ENCODE assay signal across 14 mouse cellular contexts in genomic region chr1:148708084-148708483, GRCm38 (mm10).
"Had no signal": no experiment of that assay in that cellular context is flagged by ENCODE, and none has a peak within 500 bp of the region (broad histone marks: within the 10 kb centered on the region; RNA-seq: fewer than 3 reads in every experiment).

No protein-coding gene starts in this region.

- H3K27ac ChIP-seq: kidney, embryonic 15.5 days; limb, embryonic 15.5 days; liver, embryonic 12.5 days; midbrain, embryonic 10.5 days; neural tube, embryonic 12.5 days; stomach, embryonic 15.5 days had no signal

- H3K4me3 ChIP-seq: kidney, embryonic 15.5 days; limb, embryonic 15.5 days; liver, embryonic 12.5 days; midbrain, embryonic 10.5 days; myocyte; neural tube, embryonic 12.5 days; stomach, embryonic 15.5 days had no signal

- DNase-seq: kidney, postnatal 14 days; lung, embryonic 14.5 days; lung, postnatal 10 days; lung, postnatal 4 days; right cerebral cortex, postnatal 4 days; thymus, adult 2 months; thymus, postnatal 25 days had no signal
